Mouse (Mus musculus) c-Kit-positive CD71-negative TER-119-negative erythroid progenitor cells, embryonic 14.5 days (primary cell): ENCODE data around the gene Epb41.

Experiments
- DNase-seq: peaks from one replicate; pipeline ENCODE4 v3.0.0-alpha.2; 2013; ENCODE audit warnings: low read depth

Epb41 gene

GRCm38 (mm10) chr4:132043726-132044125 is 31.4 kb downstream of the Epb41 start:
- DNase-seq = no peak

GRCm38 (mm10) chr4:132041471-132042332 is 33.4 kb downstream of the Epb41 start:
- no peak for DNase-seq

DNA sequence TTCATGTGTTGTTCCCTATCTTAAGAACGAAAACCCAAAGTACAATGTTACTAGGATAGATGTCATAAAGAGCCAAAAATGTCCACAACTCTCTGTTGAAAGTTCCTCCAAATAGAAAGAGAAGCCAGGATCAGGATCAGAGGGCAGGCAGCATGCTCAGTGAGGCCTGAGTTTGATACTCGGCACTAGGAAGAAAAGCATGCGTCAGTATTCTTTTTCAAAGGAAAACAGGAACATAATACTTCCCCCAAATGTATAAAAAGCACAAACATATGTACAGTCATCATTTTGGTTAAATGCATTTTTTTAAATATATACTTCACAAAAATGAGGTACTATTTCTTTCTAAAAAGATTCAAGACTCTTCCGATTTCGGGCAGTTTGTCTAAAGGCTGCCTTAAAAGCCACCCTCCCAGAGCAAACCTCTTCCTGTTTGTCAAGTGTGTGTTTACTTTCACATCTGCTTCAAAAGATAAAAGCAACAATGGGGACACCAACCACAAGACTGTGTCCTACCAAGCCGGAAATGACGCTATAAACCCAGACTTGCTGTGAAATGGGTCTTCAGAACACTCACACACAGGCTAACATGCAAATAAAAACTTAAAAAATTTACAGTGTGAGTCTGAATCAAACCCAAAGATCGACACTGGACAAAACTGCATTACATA is 35.0 kb downstream of the Epb41 start:
- peak; percentile 60 for DNase-seq

- DNase-seq = no peak
Observed at GRCm38 (mm10) chr4:132039521-132039920, 35.6 kb downstream of the Epb41 start.

DNA sequence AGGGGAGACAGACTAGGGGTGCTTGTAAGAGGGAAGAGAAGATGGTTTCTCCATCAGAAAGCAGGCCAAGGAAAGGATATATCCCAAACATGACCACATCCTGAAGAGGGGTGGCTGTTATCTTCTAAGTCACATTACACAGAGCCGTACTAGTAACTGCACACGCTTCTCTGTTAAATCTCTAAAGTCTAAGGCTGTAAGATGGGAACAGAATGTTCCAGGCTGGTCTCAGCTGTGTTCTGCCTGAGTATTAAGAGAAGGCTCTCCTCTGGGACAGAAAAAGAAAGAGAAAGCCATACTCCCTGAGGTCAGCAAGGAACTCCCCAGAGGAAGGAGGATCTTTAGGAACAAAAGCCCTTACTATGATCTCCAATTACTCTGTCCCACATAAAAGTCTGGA is 36.3 kb downstream of the Epb41 start:
- DNase-seq = no peak

GRCm38 (mm10) chr4:132037991-132038390 is 37.1 kb downstream of the Epb41 start:
- no peak for DNase-seq

DNA sequence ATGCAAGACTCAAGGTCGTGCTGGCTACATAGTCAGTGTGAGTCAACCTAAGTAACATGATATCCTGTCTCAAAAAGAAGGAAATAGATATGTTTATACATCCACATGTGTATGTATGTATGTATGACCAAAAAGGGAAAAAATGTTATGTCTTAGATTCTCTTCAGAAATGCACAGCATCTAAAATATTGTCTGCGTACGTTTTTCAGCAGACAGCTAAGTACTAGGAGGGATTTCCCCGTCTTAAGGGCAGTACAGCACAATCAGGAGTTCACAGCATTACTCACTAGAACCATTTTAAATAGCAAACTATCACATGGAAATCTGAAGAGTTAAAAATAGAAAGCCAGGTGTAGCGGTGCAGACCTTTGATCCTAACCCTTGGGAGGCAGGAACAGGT is 38.0 kb downstream of the Epb41 start:
- DNase-seq = no peak

DNA sequence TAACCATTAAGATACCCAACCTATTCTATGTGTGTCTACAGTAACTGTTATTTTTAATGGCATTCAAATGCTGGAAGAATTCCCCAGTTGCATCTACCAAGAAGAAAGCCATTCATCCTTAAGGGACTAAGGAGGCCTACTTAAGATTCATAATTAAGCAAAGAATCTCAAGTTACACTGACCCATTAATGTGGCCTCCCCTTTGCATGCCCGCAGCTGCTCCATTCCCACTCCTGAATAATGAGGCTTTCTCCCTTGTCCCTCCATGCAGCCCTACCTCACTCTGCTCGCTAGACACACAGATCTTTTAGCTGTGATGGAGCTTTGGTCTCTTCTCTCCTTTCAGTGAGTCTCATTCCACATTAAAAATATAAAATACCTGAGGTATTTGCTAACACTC is 40.9 kb downstream of the Epb41 start:
- no peak for DNase-seq

DNA sequence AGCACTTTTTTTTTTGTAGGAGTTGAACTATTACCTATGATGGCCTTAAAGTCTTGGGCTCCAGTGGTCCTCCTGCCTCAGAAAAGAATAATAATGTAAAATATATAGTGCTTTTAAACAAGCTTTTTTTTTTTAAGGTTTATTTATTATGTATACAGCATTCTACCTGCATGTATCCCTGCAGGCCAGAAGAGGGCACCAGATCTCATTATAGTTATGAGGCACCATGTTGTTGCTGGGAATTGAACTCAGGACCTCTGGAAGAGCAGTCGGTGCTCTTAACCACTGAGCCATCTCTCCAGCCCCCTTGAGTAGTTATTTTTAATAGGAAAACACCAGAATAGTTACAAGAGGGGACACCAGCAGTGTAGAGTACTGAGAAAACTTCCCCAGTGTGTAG is 41.9 kb downstream of the Epb41 start:
- DNase-seq = no peak

GRCm38 (mm10) chr4:132029851-132030741 is 45.0 kb downstream of the Epb41 start:
- no peak for DNase-seq

DNA sequence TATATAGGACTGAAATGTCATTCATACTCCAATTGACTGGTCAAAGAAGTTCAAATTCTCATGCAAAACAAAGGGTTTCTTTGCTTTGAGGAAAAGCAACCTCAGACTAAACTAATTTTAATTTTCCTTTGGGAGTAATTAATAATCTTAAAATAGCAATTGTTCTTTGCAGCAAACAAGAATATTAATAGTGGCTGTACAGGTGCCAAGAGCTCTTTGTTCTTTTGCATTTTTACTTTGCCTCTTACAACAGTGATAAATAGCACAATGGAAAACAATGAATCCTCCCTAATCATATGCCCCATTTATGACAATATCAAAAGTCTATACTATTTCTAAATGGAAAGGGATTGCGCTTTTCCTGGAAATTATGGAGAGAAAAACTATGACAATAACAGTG is 47.3 kb downstream of the Epb41 start:
- no peak for DNase-seq

GRCm38 (mm10) chr4:132027167-132027566 is 48.0 kb downstream of the Epb41 start:
- DNase-seq = no peak

- no peak for DNase-seq
Observed at GRCm38 (mm10) chr4:132025738-132026527, 49.2 kb downstream of the Epb41 start.

DNA sequence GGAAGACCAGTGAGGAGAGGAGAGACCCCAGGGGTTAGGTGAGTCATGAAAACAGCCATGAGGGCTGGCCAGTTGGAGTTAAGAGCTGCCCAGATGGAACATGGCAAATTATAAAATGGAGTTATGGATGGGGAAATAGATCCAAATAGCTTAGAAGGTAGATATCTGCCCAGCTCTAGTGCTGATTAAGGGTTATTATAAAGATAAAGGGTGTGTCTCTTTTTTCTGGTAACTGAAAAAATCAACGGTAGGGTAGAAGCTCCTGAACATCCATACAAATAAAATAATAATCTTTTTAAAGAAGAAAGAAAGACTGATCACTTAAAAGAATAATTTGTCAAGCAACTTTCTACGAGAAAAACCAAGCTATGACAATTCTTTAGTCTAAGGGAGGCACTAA is 49.9 kb downstream of the Epb41 start:
- DNase-seq = no peak

- DNase-seq = no peak
Observed at GRCm38 (mm10) chr4:132023816-132024215, 51.3 kb downstream of the Epb41 start.

DNA sequence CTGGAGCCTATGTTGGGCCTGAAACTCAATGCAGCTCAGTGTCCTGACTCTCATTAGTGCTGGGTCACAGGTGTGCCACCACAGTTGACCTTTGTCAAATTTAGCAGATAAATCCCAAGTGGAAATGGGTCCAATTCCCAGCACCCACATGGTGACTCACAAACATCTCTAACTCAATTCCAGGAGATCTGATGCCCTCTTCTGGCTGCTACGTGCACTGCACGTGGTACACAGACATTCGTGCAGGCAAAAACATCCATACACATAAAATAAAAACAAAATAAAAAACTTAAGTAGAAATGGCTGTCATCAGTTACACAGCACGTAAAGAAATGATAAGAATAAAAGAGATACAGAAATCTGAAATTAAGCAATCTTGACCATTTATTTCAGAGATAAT is 52.5 kb downstream of the Epb41 start:
- DNase-seq = no peak

GRCm38 (mm10) chr4:132021883-132022282 is 53.2 kb downstream of the Epb41 start:
- no peak for DNase-seq

GRCm38 (mm10) chr4:132018547-132018946 is 56.6 kb downstream of the Epb41 start:
- no peak for DNase-seq

DNA sequence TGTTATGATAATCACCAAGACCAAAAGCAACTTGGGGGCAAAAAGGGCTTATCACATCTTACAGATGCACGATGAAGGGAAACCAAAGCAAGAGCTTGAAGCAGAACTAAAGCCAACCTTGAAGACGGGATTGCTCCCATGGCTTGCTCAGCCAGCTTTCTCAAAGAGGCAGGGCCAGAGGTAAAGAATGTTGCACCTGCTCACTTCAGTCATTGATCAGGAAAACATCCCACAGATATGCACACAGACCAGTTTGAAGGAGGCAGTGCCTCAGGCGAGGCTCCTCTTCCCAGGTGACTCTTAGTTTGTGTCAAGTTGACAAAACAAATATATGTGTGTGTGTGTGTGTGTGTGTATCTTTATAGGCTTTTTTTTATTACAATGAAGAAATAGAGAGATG is 59.7 kb downstream of the Epb41 start:
- no peak for DNase-seq

DNA sequence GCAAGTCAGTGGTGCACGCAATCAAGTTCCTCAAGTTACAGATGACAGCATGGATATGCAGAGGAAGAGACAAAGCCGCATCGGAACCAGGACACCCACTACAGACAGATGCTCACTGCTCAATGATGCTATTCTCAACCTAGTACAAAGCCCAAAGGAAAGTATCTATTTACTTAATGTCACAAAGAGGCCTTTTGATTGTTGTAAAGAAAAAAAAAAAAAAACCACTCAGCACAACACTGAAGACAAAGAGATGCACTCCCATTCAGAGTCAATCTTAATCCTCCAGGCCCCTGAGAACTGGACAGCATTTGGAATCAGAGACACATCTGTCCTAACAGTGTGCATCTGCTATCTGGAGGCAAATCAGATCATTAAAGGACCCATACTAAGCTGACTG is 63.5 kb downstream of the Epb41 start:
- no peak for DNase-seq

GRCm38 (mm10) chr4:132010416-132010815 is 64.7 kb downstream of the Epb41 start:
- DNase-seq = no peak

GRCm38 (mm10) chr4:132008191-132008590 is 66.9 kb downstream of the Epb41 start:
- DNase-seq = no peak
